In genomic region chr16:9993255-9994040, GRCm38 (mm10) we compare ENCODE assay signal across 7 mouse cellular contexts. TPM values are rescaled to one million over a fixed set of nuclear protein-coding genes. Genes with fewer than 3 reads are reported as not detected.
DNase-seq lines count a peak whose midpoint lies in the region; ATAC-seq and TF ChIP-seq lines count a peak whose summit lies in the region.

No protein-coding gene starts in this region.

- no peak for TF ChIP-seq POLR2A in testis, adult 2 months (IDR thresholded peaks at IDR 0.05; ENCODE audit: control insufficient read depth, low read depth, low read length)

- peaks cover 14% of the 10 kb centered on the region for H3K27me3 ChIP-seq in forebrain, postnatal 0 days (ENCODE audit: insufficient read depth, low read length)
- peaks cover 62% of the 10 kb centered on the region for H3K27me3 ChIP-seq in intestine, embryonic 15.5 days (replicated peaks)
- peaks cover 69% of the 10 kb centered on the region for H3K27me3 ChIP-seq in midbrain, embryonic 12.5 days
- no peaks in the 10 kb centered on the region for H3K27me3 ChIP-seq in testis, adult 2 months (ENCODE audit: control insufficient read depth, insufficient read depth, low read length)

- H3K27ac ChIP-seq in forebrain, postnatal 0 days (ENCODE audit: low read depth, low read length) = peak overlapping the region; percentile 66
- no peak overlapping the region for H3K27ac ChIP-seq in intestine, embryonic 15.5 days
- H3K27ac ChIP-seq in midbrain, embryonic 12.5 days (replicated peaks) = no peak overlapping the region
- H3K27ac ChIP-seq in testis, adult 2 months (ENCODE audit: control insufficient read depth, insufficient read depth, low read depth, low read length) = no peak overlapping the region

- peaks cover 4% of the 10 kb centered on the region; the same call in 1 of the 2 replicates for H3K4me1 ChIP-seq in forebrain, postnatal 0 days (ENCODE audit: insufficient read depth)
- no peaks in the 10 kb centered on the region; the same call in 1 of the 2 replicates for H3K4me1 ChIP-seq in intestine, embryonic 15.5 days (replicated peaks)
- peaks cover 33% of the 10 kb centered on the region for H3K4me1 ChIP-seq in midbrain, embryonic 12.5 days
- H3K4me1 ChIP-seq in testis, adult 2 months (ENCODE audit: control insufficient read depth, insufficient read depth, low read length) = peaks cover 2% of the 10 kb centered on the region; the same call in 1 of the 2 replicates

- peak overlapping the region; percentile 49 for H3K4me3 ChIP-seq in forebrain, postnatal 0 days (ENCODE audit: low read depth, low read length)
- peak overlapping the region; percentile 27 for H3K4me3 ChIP-seq in intestine, embryonic 15.5 days (replicated peaks)
- H3K4me3 ChIP-seq in midbrain, embryonic 12.5 days = peak overlapping the region; percentile 44
- H3K4me3 ChIP-seq in testis, adult 2 months (ENCODE audit: control insufficient read depth, low read depth, low read length) = no peak overlapping the region

- intact Hi-C loops in left cerebral cortex, postnatal 4 days (cut with DNase I) = loop anchor here (2.0 to 10.0 kb wide), 3 partner anchors 309 to 1111 kb away; no protein-coding TSS in a partner anchor

- peak; percentile 96 for TF ChIP-seq CTCF in forebrain, postnatal 0 days (IDR thresholded peaks at IDR 0.05; ENCODE audit: low read depth)
- peak; percentile 58; the same call in 1 of the 2 replicates for TF ChIP-seq CTCF in testis, adult 2 months (IDR thresholded peaks at IDR 0.05; ENCODE audit: control insufficient read depth, insufficient read depth, insufficient replicate concordance, low read depth, low read length)

- no peaks in the 10 kb centered on the region for H3K36me3 ChIP-seq in forebrain, postnatal 0 days (ENCODE audit: insufficient read depth)
- H3K36me3 ChIP-seq in intestine, embryonic 15.5 days = no peaks in the 10 kb centered on the region
- no peaks in the 10 kb centered on the region for H3K36me3 ChIP-seq in midbrain, embryonic 12.5 days
- H3K36me3 ChIP-seq in testis, adult 2 months (ENCODE audit: control insufficient read depth, insufficient read depth, low read length) = no peaks in the 10 kb centered on the region

- peak overlapping the region; percentile 90 for H3K4me2 ChIP-seq in forebrain, postnatal 0 days (ENCODE audit: low read depth)
- peak overlapping the region; percentile 62 for H3K4me2 ChIP-seq in intestine, embryonic 15.5 days (replicated peaks)
- H3K4me2 ChIP-seq in midbrain, embryonic 12.5 days (replicated peaks) = peak overlapping the region; percentile 88

- peak; percentile 82 for DNase-seq in R1 (ENCODE audit: low read depth, low spot score)
- DNase-seq in cerebellum, adult 18-20 months = peak; percentile 93 to 94
- peak; percentile 90 for DNase-seq in forebrain, postnatal 0 days
- DNase-seq in left cerebral cortex, postnatal 4 days = peak; percentile 84

- H3K9me3 ChIP-seq in forebrain, postnatal 0 days (ENCODE audit: low read length) = no peaks in the 10 kb centered on the region
- H3K9me3 ChIP-seq in intestine, embryonic 15.5 days = no peaks in the 10 kb centered on the region
- no peaks in the 10 kb centered on the region for H3K9me3 ChIP-seq in midbrain, embryonic 12.5 days

- WGBS in forebrain, postnatal 0 days = 1% methylated on average over 39 of the region's 39 CpGs
- WGBS in intestine, embryonic 15.5 days = under 1% methylated on average over 39 of the region's 39 CpGs
- 2% methylated on average over 39 of the region's 39 CpGs for WGBS in midbrain, embryonic 12.5 days

- peak; percentile 82 for ATAC-seq in forebrain, postnatal 0 days
- ATAC-seq in intestine, embryonic 15.5 days = peak; percentile 53
- ATAC-seq in midbrain, embryonic 12.5 days (ENCODE audit: low FRiP score, low read depth) = peak; percentile 53

- H3K9ac ChIP-seq in forebrain, postnatal 0 days = peak overlapping the region; percentile 61
- no peak overlapping the region for H3K9ac ChIP-seq in intestine, embryonic 15.5 days
- H3K9ac ChIP-seq in midbrain, embryonic 12.5 days (replicated peaks) = peak overlapping the region; percentile 55

RNA-seq across cellular contexts. Expression of gene Grin2a, which starts 1.9 kb away (rescaled TPM):
- total RNA-seq in forebrain, postnatal 0 days (2014; rRNA removed) = 7.0 and 9.9 TPM in 2 replicates
- 1.0 and 3.7 TPM in 2 replicates for polyA plus RNA-seq in forebrain, postnatal 0 days (2015; fragmentation: Nextera tagmentation; extraction: Ambion mirVana)
- 0.18 and 0.34 TPM in 2 replicates for polyA plus RNA-seq in intestine, embryonic 15.5 days (2015; fragmentation: Nextera tagmentation; extraction: Ambion mirVana)
- 10 to 100 TPM; 51.3 to 52.3 TPM for total RNA-seq in left cerebral cortex, postnatal 4 days (2021)
- polyA plus RNA-seq in midbrain, embryonic 12.5 days (2016; fragmentation: Nextera tagmentation; extraction: Ambion mirVana) = 2.5 and 2.8 TPM in 2 replicates
- polyA plus RNA-seq in testis, adult 2 months (2012; rRNA removed) = 0.27 and 0.34 TPM in 2 replicates
